Mouse (Mus musculus): ENCODE results near the gene Unc50. TPM values are rescaled to one million over a fixed set of nuclear protein-coding genes. Genes with fewer than 3 reads are reported as not detected.

Gene Unc50
- polyA plus RNA-seq, 1 experiment from 2014 or later = 127 TPM

DNA sequence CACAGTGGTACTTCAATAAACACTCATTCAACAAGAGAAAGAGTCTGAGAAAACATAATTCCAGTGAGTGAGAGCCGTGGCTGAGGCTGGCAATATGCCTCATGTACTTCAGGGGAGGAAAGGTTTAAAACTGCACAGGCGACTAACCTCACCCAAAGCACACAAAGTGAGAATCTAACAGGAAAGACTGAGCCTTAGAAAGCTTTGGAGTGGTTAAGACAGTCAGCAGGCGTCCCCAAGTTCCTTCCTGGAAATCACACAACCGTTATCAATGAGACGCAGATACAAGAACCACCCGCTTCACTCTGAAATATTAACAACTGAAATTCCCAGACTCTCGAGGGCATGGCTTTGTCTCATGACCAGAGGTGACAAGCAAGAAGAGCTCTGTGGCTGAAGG lies 48.5 kb downstream of the Unc50 start:
- Histone ChIP-seq H3K27ac (ENCODE audit: low read depth, low read length) (no peak overlapping the region), H3K9ac (ENCODE audit: low read length) (no peak overlapping the region), H3K4me1 (ENCODE audit: control insufficient read depth, insufficient read depth, low read length) (no peaks in the 10 kb centered on the region), H3K9me3 (ENCODE audit: control insufficient read depth, low read length) (no peaks in the 10 kb centered on the region), H3K27me3 (ENCODE audit: control insufficient read depth, insufficient read depth, low read length) (no peaks in the 10 kb centered on the region), H3K36me3 (ENCODE audit: control insufficient read depth, insufficient read depth, low read length) (no peaks in the 10 kb centered on the region), H3K4me3 (ENCODE audit: low read depth, low read length) (no peak overlapping the region), H3K4me2 (no peak overlapping the region)
- no peak for ATAC-seq (ENCODE audit: low FRiP score)
- DNase-seq (ENCODE audit: low spot score, missing footprints) = no peak
- 82% methylated on average over 7 of the region's 7 CpGs for WGBS

DNA sequence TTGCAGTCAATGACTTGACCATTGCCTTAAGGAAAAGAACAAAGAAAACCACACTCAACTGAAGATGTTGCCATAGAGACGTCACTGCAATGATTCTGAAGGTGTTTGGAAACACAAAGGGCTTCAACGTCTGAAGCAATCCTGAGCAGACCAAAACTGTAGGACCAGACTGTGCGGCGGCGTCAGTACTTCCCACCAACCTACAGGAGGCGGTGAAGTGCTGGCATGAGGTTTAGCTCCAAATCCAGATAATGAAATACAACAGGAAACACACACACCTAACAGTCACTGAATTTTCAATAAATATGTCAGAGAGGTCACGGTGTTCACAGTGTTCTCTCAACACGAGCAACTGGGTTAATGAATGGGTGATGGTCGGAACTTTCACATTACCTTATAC lies 49.1 kb downstream of the Unc50 start:
- no peak for DNase-seq (ENCODE audit: low spot score, missing footprints)
- H3K36me3 ChIP-seq (ENCODE audit: control insufficient read depth, insufficient read depth, low read length) = no peaks in the 10 kb centered on the region
- no peak overlapping the region for H3K9ac ChIP-seq (ENCODE audit: low read length)
- ATAC-seq (ENCODE audit: low FRiP score) = no peak
- H3K4me2 ChIP-seq = no peak overlapping the region
- H3K4me3 ChIP-seq (ENCODE audit: low read depth, low read length) = no peak overlapping the region
- no peaks in the 10 kb centered on the region for H3K4me1 ChIP-seq (ENCODE audit: control insufficient read depth, insufficient read depth, low read length)
- H3K27me3 ChIP-seq (ENCODE audit: control insufficient read depth, insufficient read depth, low read length) = no peaks in the 10 kb centered on the region
- H3K27ac ChIP-seq (ENCODE audit: low read depth, low read length) = no peak overlapping the region
- WGBS = 75% methylated on average over 9 of the region's 9 CpGs
- H3K9me3 ChIP-seq (ENCODE audit: control insufficient read depth, low read length) = no peaks in the 10 kb centered on the region

DNA sequence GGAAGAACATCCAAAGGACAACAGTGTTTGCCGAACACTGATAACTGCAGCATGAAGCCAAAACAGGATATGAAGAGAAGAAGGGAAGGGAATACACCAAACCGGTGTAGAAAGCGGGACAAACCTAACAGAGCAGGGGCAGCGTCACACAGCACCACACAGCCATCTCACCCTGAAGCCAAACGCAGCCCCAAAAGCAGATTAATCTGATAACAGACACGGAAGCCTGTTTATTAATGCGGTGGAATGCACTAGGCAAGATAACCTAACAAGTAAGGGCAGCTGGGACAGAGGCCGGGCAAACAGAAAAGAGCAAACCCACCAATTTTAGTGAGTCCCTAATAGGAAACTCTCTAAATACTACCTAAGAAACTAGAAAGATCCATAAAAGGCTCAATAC lies 49.8 kb downstream of the Unc50 start:
- Histone ChIP-seq H3K4me3 (ENCODE audit: low read depth, low read length) (no peak overlapping the region), H3K4me2 (no peak overlapping the region), H3K9ac (ENCODE audit: low read length) (no peak overlapping the region), H3K9me3 (ENCODE audit: control insufficient read depth, low read length) (no peaks in the 10 kb centered on the region), H3K27ac (ENCODE audit: low read depth, low read length) (no peak overlapping the region), H3K36me3 (ENCODE audit: control insufficient read depth, insufficient read depth, low read length) (no peaks in the 10 kb centered on the region), H3K27me3 (ENCODE audit: control insufficient read depth, insufficient read depth, low read length) (no peaks in the 10 kb centered on the region), H3K4me1 (ENCODE audit: control insufficient read depth, insufficient read depth, low read length) (no peaks in the 10 kb centered on the region)
- ATAC-seq (ENCODE audit: low FRiP score) (no peak), DNase-seq (ENCODE audit: low spot score, missing footprints) (no peak)
- WGBS = 83% methylated on average over 8 of the region's 8 CpGs

DNA sequence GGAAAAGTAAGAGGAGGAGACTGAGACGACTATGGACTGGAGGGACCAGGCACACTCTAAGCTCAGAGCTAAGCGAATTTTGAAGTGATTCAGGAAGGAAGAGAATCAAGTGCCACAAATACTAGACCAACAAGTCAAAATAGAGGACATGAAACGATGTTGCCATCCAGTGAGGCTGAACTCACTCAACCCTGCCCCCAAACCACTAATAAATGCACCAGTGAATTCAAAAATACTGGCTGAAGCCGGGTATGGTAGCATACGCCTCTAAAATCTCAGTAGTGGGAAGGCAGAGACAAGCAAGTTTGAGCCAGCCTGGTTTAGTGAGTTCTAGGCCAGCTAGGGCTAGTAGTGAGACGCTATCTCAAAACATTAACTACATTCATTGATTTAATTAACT lies 50.8 kb downstream of the Unc50 start:
- Histone ChIP-seq H3K4me2 (no peak overlapping the region), H3K36me3 (ENCODE audit: control insufficient read depth, insufficient read depth, low read length) (no peaks in the 10 kb centered on the region), H3K27ac (ENCODE audit: low read depth, low read length) (no peak overlapping the region), H3K4me3 (ENCODE audit: low read depth, low read length) (no peak overlapping the region), H3K9me3 (ENCODE audit: control insufficient read depth, low read length) (no peaks in the 10 kb centered on the region), H3K27me3 (ENCODE audit: control insufficient read depth, insufficient read depth, low read length) (no peaks in the 10 kb centered on the region), H3K4me1 (ENCODE audit: control insufficient read depth, insufficient read depth, low read length) (no peaks in the 10 kb centered on the region), H3K9ac (ENCODE audit: low read length) (no peak overlapping the region)
- 88% methylated on average over 6 of the region's 6 CpGs for WGBS
- no peak for ATAC-seq (ENCODE audit: low FRiP score)
- DNase-seq (ENCODE audit: low spot score, missing footprints) = no peak

DNA sequence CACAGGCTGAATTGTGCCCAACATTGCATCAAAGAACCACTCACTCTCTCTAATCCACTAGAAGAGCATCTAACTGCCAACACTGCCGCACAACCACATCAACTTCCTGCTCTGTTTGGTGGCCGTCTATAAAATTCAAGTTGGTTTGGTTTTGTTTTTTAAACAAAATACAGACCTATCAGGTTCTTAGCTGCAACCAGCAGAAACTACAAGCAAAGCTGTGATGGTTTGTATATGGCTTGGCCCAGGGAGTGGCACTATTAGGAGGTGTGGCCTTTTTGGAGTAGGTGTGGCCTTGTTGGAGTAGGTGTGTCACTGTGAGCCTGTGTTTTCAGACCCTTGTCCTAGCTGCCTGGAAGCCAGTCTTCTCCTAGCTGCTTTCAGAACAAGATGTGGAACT lies 51.4 kb downstream of the Unc50 start:
- Histone ChIP-seq H3K27ac (ENCODE audit: low read depth, low read length) (no peak overlapping the region), H3K9ac (ENCODE audit: low read length) (no peak overlapping the region), H3K4me2 (no peak overlapping the region), H3K27me3 (ENCODE audit: control insufficient read depth, insufficient read depth, low read length) (no peaks in the 10 kb centered on the region), H3K4me3 (ENCODE audit: low read depth, low read length) (no peak overlapping the region), H3K36me3 (ENCODE audit: control insufficient read depth, insufficient read depth, low read length) (no peaks in the 10 kb centered on the region), H3K4me1 (ENCODE audit: control insufficient read depth, insufficient read depth, low read length) (no peaks in the 10 kb centered on the region), H3K9me3 (ENCODE audit: control insufficient read depth, low read length) (no peaks in the 10 kb centered on the region)
- ATAC-seq (ENCODE audit: low FRiP score) (no peak), DNase-seq (ENCODE audit: low spot score, missing footprints) (no peak)
- 90% methylated on average over 2 of the region's 2 CpGs for WGBS

DNA sequence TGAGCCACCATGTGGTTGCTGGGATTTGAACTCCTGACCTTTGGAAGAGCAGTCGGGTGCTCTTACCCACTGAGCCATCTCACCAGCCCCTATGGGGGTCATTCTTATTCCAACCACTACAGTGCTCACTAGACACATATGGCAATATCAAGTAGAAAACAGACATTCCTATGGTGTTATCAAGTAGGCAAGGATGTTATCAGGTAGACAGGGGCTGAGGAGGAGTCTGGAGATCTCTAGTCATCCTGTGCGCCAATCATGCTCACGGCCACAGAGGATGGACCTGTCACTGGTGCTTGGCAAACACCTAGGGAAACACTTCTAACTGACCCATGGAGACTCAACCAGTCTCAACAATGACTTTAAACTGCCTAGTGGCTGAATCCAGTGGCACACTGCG lies 54.7 kb downstream of the Unc50 start:
- WGBS = 90% methylated on average over 4 of the region's 4 CpGs
- Histone ChIP-seq H3K27ac (ENCODE audit: low read depth, low read length) (no peak overlapping the region), H3K4me3 (ENCODE audit: low read depth, low read length) (no peak overlapping the region), H3K9ac (ENCODE audit: low read length) (no peak overlapping the region), H3K27me3 (ENCODE audit: control insufficient read depth, insufficient read depth, low read length) (no peaks in the 10 kb centered on the region), H3K4me1 (ENCODE audit: control insufficient read depth, insufficient read depth, low read length) (no peaks in the 10 kb centered on the region), H3K9me3 (ENCODE audit: control insufficient read depth, low read length) (no peaks in the 10 kb centered on the region), H3K36me3 (ENCODE audit: control insufficient read depth, insufficient read depth, low read length) (no peaks in the 10 kb centered on the region), H3K4me2 (no peak overlapping the region)
- no peak for DNase-seq (ENCODE audit: low spot score, missing footprints)
- ATAC-seq (ENCODE audit: low FRiP score) = no peak

DNA sequence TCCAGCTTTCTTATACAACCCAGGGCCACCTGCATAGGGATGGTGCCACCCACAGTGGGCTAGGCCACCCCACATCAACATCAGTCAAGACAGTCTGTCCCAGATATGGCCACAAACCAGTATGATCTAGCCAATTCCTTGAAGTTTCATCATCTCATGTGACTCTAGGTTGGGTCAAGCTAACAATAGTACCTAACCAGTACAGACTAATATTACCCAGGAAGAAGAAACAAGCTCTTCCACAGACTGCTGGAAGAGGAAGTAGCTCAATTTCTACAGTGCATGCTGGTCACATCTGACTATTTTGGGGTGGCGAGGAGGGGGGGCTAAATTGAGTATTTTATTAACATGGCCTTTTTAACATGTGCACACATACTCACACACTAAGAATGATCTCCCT lies 56.5 kb downstream of the Unc50 start:
- H3K9ac ChIP-seq (ENCODE audit: low read length) = no peak overlapping the region
- no peak overlapping the region for H3K4me2 ChIP-seq
- H3K4me1 ChIP-seq (ENCODE audit: control insufficient read depth, insufficient read depth, low read length) = no peaks in the 10 kb centered on the region
- no peak overlapping the region for H3K27ac ChIP-seq (ENCODE audit: low read depth, low read length)
- H3K36me3 ChIP-seq (ENCODE audit: control insufficient read depth, insufficient read depth, low read length) = no peaks in the 10 kb centered on the region
- H3K9me3 ChIP-seq (ENCODE audit: control insufficient read depth, low read length) = no peaks in the 10 kb centered on the region
- DNase-seq (ENCODE audit: low spot score, missing footprints) (no peak), ATAC-seq (ENCODE audit: low FRiP score) (no peak)
- no peak overlapping the region for H3K4me3 ChIP-seq (ENCODE audit: low read depth, low read length)
- 84% methylated on average over 1 of the region's 1 CpGs for WGBS
- H3K27me3 ChIP-seq (ENCODE audit: control insufficient read depth, insufficient read depth, low read length) = no peaks in the 10 kb centered on the region

DNA sequence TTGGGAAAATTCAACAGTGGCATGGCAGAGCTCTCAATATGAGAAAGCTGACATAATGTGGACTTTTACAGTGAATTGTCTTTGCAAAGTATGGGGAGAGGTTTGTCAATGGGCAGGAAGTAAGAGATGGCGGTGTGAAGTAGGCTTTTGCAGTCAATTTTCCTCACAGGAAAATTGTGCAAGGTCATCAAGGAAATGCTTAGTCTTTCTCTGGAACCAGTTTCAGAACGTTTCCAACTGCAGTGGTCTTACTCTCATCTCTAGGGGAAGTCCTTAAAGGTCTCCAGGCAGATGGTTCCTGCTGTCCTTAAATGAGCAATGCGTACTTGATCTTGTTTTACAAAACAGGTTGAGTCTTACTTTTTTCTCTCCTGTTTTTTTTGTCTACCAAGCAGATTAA lies 57.1 kb downstream of the Unc50 start:
- DNase-seq (ENCODE audit: low spot score, missing footprints) (no peak), ATAC-seq (ENCODE audit: low FRiP score) (no peak)
- 91% methylated on average over 3 of the region's 3 CpGs for WGBS
- Histone ChIP-seq H3K4me2 (no peak overlapping the region), H3K36me3 (ENCODE audit: control insufficient read depth, insufficient read depth, low read length) (no peaks in the 10 kb centered on the region), H3K9ac (ENCODE audit: low read length) (no peak overlapping the region), H3K27me3 (ENCODE audit: control insufficient read depth, insufficient read depth, low read length) (no peaks in the 10 kb centered on the region), H3K4me3 (ENCODE audit: low read depth, low read length) (no peak overlapping the region), H3K9me3 (ENCODE audit: control insufficient read depth, low read length) (no peaks in the 10 kb centered on the region), H3K27ac (ENCODE audit: low read depth, low read length) (no peak overlapping the region), H3K4me1 (ENCODE audit: control insufficient read depth, insufficient read depth, low read length) (no peaks in the 10 kb centered on the region)

DNA sequence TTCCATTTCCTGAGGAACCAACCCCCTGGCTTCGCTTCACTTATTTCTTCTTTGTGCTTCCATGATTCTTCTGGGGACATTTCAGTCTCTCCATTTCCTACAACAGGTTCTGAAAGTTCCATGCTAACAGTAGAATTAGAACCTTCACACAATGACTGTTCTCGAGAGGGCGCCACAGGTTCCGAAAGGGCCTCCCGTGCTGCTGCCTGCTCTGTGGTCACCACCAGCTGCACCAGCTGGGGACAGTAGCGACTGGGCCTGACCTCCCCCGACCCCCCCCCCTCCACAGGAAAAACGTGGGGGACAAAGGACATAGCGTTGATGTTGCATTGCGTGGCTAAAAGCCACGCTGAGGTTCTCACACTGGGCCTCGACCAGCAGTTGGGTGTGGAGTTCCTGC lies 58.6 kb downstream of the Unc50 start:
- H3K27ac ChIP-seq (ENCODE audit: low read depth, low read length) = no peak overlapping the region
- no peak overlapping the region for H3K4me2 ChIP-seq
- H3K36me3 ChIP-seq (ENCODE audit: control insufficient read depth, insufficient read depth, low read length) = no peaks in the 10 kb centered on the region
- H3K9ac ChIP-seq (ENCODE audit: low read length) = no peak overlapping the region
- WGBS = 89% methylated on average over 12 of the region's 12 CpGs
- no peak overlapping the region for H3K4me3 ChIP-seq (ENCODE audit: low read depth, low read length)
- no peak for ATAC-seq (ENCODE audit: low FRiP score)
- no peaks in the 10 kb centered on the region for H3K9me3 ChIP-seq (ENCODE audit: control insufficient read depth, low read length)
- no peak for DNase-seq (ENCODE audit: low spot score, missing footprints)
- H3K4me1 ChIP-seq (ENCODE audit: control insufficient read depth, insufficient read depth, low read length) = no peaks in the 10 kb centered on the region
- H3K27me3 ChIP-seq (ENCODE audit: control insufficient read depth, insufficient read depth, low read length) = no peaks in the 10 kb centered on the region
